Mouse (Mus musculus): Measurements from ENCODE around the gene Cdc42ep5. TPM values are rescaled to one million over a fixed set of nuclear protein-coding genes. Genes with fewer than 3 reads are reported as not detected.

Cdc42ep5 gene
- total RNA-seq, 2 experiments from 2014 or later = 1.3 to 1.9 TPM

GRCm38 (mm10) chr7:4127894-4128293 lies 36.8 kb downstream of the Cdc42ep5 start:
- DNase-seq (ENCODE audit: low spot score in 2 of 2) = no peak

GRCm38 (mm10) chr7:4126992-4127785 lies 37.5 kb downstream of the Cdc42ep5 start:
- no peak for DNase-seq (ENCODE audit: low spot score in 2 of 2)

- peak in 1 of 2 experiments; percentile 5 for DNase-seq (ENCODE audit: low spot score in 2 of 2)
These were observed 39.4 kb downstream of the Cdc42ep5 start for GRCm38 (mm10) chr7:4125306-4125705.

GRCm38 (mm10) chr7:4124856-4125255 lies 39.8 kb downstream of the Cdc42ep5 start:
- DNase-seq (ENCODE audit: low spot score in 2 of 2) = no peak

- peak; percentile 88 to 92 for DNase-seq (ENCODE audit: low spot score in 2 of 2)
These were observed 40.3 kb downstream of the Cdc42ep5 start for GRCm38 (mm10) chr7:4124315-4124759.

- peak; percentile 76 to 83 for DNase-seq (ENCODE audit: low spot score in 2 of 2)
These were observed 40.9 kb downstream of the Cdc42ep5 start for GRCm38 (mm10) chr7:4123732-4124131.

- peak in 1 of 2 experiments; percentile 49 for DNase-seq (ENCODE audit: low spot score in 2 of 2)
These were observed 41.9 kb downstream of the Cdc42ep5 start for GRCm38 (mm10) chr7:4122783-4123182.

GRCm38 (mm10) chr7:4122076-4122768 lies 42.4 kb downstream of the Cdc42ep5 start:
- DNase-seq (ENCODE audit: low spot score in 2 of 2) = peak in 1 of 2 experiments; percentile 30

- DNase-seq (ENCODE audit: low spot score in 2 of 2) = peak in 1 of 2 experiments; percentile 69
These were observed 44.4 kb downstream of the Cdc42ep5 start for GRCm38 (mm10) chr7:4119976-4120921.

GRCm38 (mm10) chr7:4119344-4119902 lies 45.2 kb downstream of the Cdc42ep5 start, which contains the start of gene Ttyh1:
TSS of gene Ttyh1 (plus strand) at chr7:4119408.
- peak in 1 of 2 experiments; percentile 77 for DNase-seq (ENCODE audit: low spot score in 2 of 2)

- peak in 1 of 2 experiments; percentile 62 for DNase-seq (ENCODE audit: low spot score in 2 of 2)
These were observed 47.4 kb downstream of the Cdc42ep5 start for GRCm38 (mm10) chr7:4117050-4117814.

GRCm38 (mm10) chr7:4111766-4112165 lies 52.9 kb downstream of the Cdc42ep5 start:
- DNase-seq (ENCODE audit: low spot score in 2 of 2) = peak in 1 of 2 experiments; percentile 56

- DNase-seq (ENCODE audit: low spot score in 2 of 2) = peak in 1 of 2 experiments; percentile 58
These were observed 61.2 kb downstream of the Cdc42ep5 start for GRCm38 (mm10) chr7:4103411-4103810.

Other genes with a start within 250 kb of the Cdc42ep5 start
- gene Lilra6, start 249.4 kb downstream of the Cdc42ep5 start, total RNA-seq (2021) = not detected
- gene Lair1, start 101.7 kb downstream of the Cdc42ep5 start, total RNA-seq (2021) = 1 to 10 TPM; 4.9 to 7.1 TPM
- 100 to 1,000 TPM; 572 to 597 TPM for gene Ttyh1, start 45.5 kb downstream of the Cdc42ep5 start, total RNA-seq (2021)
- gene Leng8, start 27.8 kb downstream of the Cdc42ep5 start, total RNA-seq (2021) = 100 to 1,000 TPM; 139 to 159 TPM
- 1 to 10 TPM; 5.1 to 5.9 TPM for gene Leng9, start 14.5 kb downstream of the Cdc42ep5 start, total RNA-seq (2021)
- under 1 TPM in 1 of 2 experiments, not detected in 1; 0.20 TPM for gene Lilra5, start 72.9 kb upstream of the Cdc42ep5 start, total RNA-seq (2021)
- not detected for gene Ncr1, start 172.9 kb upstream of the Cdc42ep5 start, total RNA-seq (2021)
- gene Gp6, start 232.9 kb upstream of the Cdc42ep5 start, total RNA-seq (2021) = not detected

Data from layer of hippocampus, adult 18-20 months (tissue).